Mouse (Mus musculus): ENCODE measurements around the gene Gm3002.
"Not testable (repeated sequence)": the region's sequence is repeated elsewhere in the genome, so short reads cannot be mapped to it uniquely, and the experiment has no call there.

GRCm38 (mm10) chr14:3931456-3931855 lies 121.6 kb downstream of the Gm3002 start, which contains the start of gene Gm3029:
- TF ChIP-seq CTCF (IDR thresholded peaks at IDR 0.05; ENCODE audit: control insufficient read depth, insufficient read depth, insufficient replicate concordance, low read depth, low read length); POLR2A (IDR thresholded peaks at IDR 0.05; ENCODE audit: control insufficient read depth, low read depth, low read length): not testable (repeated sequence)

Data from testis, adult 2 months (tissue).